Mouse (Mus musculus) heart, adult 18-20 months (tissue): ENCODE data around the gene Tspan32. TPM values are rescaled to one million over a fixed set of nuclear protein-coding genes. Genes with fewer than 3 reads are reported as not detected.

Experiments used
- DNase-seq, 2 experiments: peaks; one replicate each; pipeline ENCODE4 v3.0.0; 2021 to 2022; ENCODE audit warnings: mixed read lengths in 1 of 2
- long read RNA-seq, 2 experiments: library from polyadenylated mRNA; stranded (forward); transcript quantifications; one replicate each; pipeline ENCODE4 v2.0.0; 2021
- total RNA-seq, 2 experiments: library from RNA; stranded (reverse); gene quantifications; 2 replicates each; pipeline ENCODE4 v1.2.3; 2021

The Tspan32 gene
- total RNA-seq = 1 to 10 TPM in 1 of 2 experiments, under 1 TPM in 1; 0.69 to 2.6 TPM
- long read RNA-seq, experiment 1 = 0 reads
- long read RNA-seq, experiment 2, partial matches to known transcripts = 0 of 1 reads
- long read RNA-seq, experiment 2, other reads (novel, unspliced or antisense) = 1 of 1 reads

GRCm38 (mm10) chr7:143004727-143005343 lies at the start of gene Tspan32:
Tspan32 (plus strand) TSS chr7:143005046.
- DNase-seq = peak in 1 of 2 experiments; percentile 27

- DNase-seq = no peak
Observed at GRCm38 (mm10) chr7:142956018-142956417, 48.8 kb upstream of the Tspan32 start.

- DNase-seq = no peak
Observed at GRCm38 (mm10) chr7:142958817-142959216, 46.0 kb upstream of the Tspan32 start.

- no peak for DNase-seq
Observed at GRCm38 (mm10) chr7:142959752-142960151, 45.1 kb upstream of the Tspan32 start.

DNA sequence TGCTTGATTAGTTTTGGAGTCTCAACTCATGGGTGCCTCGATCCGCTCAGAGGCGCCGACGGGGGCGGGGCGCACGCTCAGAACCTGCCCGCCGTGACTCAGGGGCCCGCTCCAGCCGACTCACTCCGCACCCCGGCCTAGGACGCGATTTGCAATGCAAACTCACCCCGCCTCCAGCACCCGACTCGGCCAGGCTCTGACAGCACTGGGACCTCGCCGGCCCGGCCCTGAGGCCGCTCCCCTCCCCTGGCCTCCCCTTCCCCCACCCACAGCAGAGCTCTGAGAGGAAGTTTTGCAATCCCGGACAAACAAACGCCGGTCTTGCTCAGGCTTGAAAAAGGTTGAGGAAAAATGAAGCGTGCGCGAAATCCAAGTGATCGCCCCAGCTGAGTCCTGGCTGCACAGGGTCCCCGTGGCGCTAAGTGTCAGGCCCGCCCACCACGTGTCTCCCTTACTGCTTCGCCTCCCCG lies 37.4 kb upstream of the Tspan32 start:
- DNase-seq = peak; percentile 33 to 47

GRCm38 (mm10) chr7:142967884-142968808 lies 36.7 kb upstream of the Tspan32 start:
- DNase-seq = peak; percentile 40 to 52

- peak; percentile 8 to 24 for DNase-seq
Observed at GRCm38 (mm10) chr7:142968809-142969511, 35.9 kb upstream of the Tspan32 start, which contains the start of gene Ascl2. Ascl2 (minus strand) TSS chr7:142969264.

DNA sequence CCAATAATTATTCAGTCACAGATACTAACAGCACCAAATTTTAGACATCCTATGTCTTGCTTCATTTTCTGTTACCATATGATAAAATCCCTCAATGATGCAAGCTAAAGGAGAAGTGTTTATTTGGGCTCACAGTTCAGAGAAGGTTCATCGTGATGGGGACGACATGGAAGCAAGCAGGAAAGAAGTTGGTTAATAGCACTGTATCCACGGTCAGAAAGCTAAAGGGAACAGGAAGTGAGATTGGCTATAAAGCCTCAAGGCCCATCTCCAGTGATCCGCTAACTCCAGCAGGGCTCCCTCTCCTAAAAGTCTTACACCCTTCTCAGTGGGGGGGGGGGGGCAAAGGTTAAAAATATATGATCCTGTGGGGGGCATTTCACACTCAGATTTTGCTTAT lies 22.9 kb upstream of the Tspan32 start:
- DNase-seq = no peak

- no peak for DNase-seq
Observed at GRCm38 (mm10) chr7:142985146-142985545, 19.7 kb upstream of the Tspan32 start.

DNA sequence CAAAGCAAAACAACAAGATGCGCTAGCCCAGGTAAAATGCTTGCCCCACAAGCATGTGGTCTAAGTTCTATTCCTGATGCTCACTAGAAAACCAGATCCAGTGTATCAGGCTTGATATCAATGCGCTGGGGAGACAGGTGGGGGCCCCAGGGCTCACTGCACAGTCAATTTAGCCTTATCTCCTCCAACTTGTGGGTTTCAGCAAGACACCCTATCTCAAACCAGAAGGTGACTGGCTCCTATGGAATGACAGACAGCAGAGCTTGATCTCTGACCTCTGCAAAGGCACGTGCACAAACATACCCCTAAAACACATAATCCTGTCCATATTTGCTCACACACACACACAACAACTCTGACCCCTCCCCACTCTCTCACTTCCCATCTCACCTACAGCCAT lies 17.1 kb upstream of the Tspan32 start:
- DNase-seq = no peak

GRCm38 (mm10) chr7:142995004-142995403 lies 9.8 kb upstream of the Tspan32 start:
- DNase-seq = no peak

DNA sequence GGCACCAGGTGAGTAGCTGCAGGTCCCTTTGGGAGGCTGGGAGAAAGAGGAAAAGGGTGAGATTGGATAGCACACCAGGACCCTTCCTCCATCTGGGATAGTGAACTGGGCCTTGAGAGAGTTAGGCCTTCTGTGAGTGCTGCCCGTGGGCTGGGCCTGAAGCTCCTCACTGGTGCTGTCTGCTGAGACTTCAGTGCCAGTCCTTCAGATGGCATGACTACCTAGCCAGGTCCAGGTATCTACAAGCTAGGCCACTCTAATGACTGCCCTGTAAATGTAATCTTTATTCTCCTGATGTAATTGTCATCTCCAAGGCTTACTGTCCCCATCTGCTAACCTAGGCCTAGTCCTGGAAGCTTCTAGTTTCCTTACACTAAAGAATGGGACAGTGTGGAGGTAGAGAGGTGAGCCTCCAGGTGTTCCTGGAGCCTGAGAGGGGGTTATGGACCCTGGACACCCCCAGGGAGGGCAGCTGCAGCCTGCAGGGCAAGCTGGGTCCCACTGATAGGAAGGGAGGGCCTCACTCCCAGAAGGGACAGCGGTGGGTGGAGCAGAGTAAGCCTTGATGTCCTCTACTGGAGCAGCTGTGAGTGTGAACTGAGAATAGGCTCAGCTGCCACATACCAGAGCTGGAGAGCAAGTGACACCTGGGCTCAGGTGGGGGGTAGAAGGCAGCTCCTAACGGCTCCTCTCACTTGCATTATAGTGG lies 9.1 kb upstream of the Tspan32 start:
- DNase-seq = no peak

- no peak for DNase-seq
Observed at GRCm38 (mm10) chr7:142996998-142997397, 7.8 kb upstream of the Tspan32 start.

DNA sequence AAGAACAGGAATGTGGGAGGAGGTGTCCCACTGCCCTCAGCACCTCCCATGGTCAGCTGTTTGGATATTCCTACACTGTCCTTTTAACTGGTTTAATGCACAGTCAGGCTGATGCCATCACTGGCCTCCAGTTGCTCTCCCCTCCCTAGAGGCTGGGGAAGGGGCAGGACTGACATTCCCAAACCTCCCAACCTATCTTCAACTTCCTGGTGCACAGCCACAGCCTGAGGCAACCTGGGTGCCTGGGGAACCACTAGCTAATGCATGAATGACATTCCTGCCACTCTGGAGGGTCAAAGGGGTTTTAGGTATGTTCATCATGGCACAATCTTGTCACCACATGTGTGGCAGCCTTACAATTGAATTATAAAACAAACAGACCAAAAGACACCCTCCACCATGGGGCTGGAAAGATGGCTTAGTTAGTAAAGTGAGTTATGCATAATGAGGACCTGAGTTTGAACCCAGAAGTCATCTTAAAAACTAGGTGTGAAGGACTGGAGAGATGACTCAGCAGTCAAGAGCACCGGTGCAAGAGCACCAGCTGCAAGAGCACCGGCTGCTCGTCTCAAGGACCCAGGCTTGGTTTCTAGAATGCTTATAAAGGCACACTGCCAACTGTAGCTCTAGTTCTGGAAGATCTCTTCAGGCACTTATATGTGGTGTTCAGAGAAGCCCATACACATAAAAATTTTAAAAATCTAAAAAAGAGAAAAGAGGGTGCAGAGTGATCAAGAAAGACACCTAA lies 7.3 kb upstream of the Tspan32 start:
- DNase-seq = no peak

- DNase-seq = no peak
Observed at GRCm38 (mm10) chr7:143002679-143003078, 2.2 kb upstream of the Tspan32 start.

GRCm38 (mm10) chr7:143005344-143006096 lies 674 bp downstream of the Tspan32 start:
- DNase-seq = no peak

GRCm38 (mm10) chr7:143006097-143006755 lies 1.4 kb downstream of the Tspan32 start:
- no peak for DNase-seq

- DNase-seq = no peak
Observed at GRCm38 (mm10) chr7:143006756-143007598, 2.1 kb downstream of the Tspan32 start.
